In the genomic region with DNA sequence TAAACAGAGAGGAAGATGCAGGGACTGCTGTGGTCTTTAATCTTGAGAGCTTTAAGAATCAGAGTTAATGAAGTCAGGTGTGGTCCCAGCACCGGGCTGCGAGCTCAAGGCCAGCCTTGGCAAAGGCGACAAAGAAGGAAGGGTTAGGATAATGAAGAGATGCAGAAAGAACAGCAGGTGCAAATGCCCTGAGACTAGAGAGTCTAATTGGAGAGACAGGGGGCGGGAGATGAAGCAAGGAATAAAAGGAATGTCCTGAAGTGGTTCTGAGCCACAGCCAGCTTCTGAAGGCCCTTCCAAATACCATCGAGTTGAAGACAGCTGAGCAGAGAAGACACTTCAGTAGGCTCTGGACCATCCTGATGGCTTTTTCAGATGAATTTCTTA, we compare ENCODE assay signal across 8 mouse cellular contexts. TPM values are rescaled to one million over a fixed set of nuclear protein-coding genes. Genes with fewer than 3 reads are reported as not detected.
DNase-seq lines count a peak whose midpoint lies in the region; ATAC-seq and TF ChIP-seq lines count a peak whose summit lies in the region.

No protein-coding gene starts in this region.

- peak overlapping the region; percentile 93 for H3K9ac ChIP-seq in liver, embryonic 13.5 days

- peak overlapping the region; percentile 74 for H3K27ac ChIP-seq in gastrocnemius, adult 2 months
- H3K27ac ChIP-seq in forebrain, embryonic 10.5 days = peak overlapping the region; percentile 94
- H3K27ac ChIP-seq in liver, embryonic 13.5 days = peak overlapping the region; percentile 92

- peak overlapping the region; percentile 97 for H3K4me2 ChIP-seq in liver, embryonic 13.5 days

- H3K27me3 ChIP-seq in forebrain, embryonic 10.5 days (ENCODE audit: poor library complexity, severe bottlenecking) = peaks cover 17% of the 10 kb centered on the region
- no peaks in the 10 kb centered on the region for H3K27me3 ChIP-seq in liver, embryonic 13.5 days

- intact Hi-C loops in gastrocnemius, adult 2 months (cut with DNase I) = no loop called here
- intact Hi-C loops in left cerebral cortex, postnatal 10 days (cut with DNase I) = no loop called here

- 13% methylated on average over 5 of the region's 5 CpGs for WGBS in forebrain, embryonic 10.5 days
- 15% methylated on average over 5 of the region's 5 CpGs for WGBS in liver, embryonic 13.5 days (ENCODE audit: insufficient replicate concordance)

- no peak for TF ChIP-seq CTCF in gastrocnemius, adult 2 months (IDR thresholded peaks at IDR 0.05)

- no peak for ATAC-seq in liver, embryonic 13.5 days (ENCODE audit: low read depth)
- no peak for ATAC-seq in megakaryocyte progenitor cell, adult 5-6 weeks (replicated peaks; ENCODE audit: poor library complexity)

- H3K4me1 ChIP-seq in forebrain, embryonic 10.5 days = peaks cover 56% of the 10 kb centered on the region
- peaks cover 78% of the 10 kb centered on the region for H3K4me1 ChIP-seq in liver, embryonic 13.5 days (replicated peaks)

- no peaks in the 10 kb centered on the region for H3K9me3 ChIP-seq in forebrain, embryonic 10.5 days
- H3K9me3 ChIP-seq in liver, embryonic 13.5 days (replicated peaks) = no peaks in the 10 kb centered on the region

- H3K36me3 ChIP-seq in forebrain, embryonic 10.5 days (replicated peaks) = peaks cover 39% of the 10 kb centered on the region
- H3K36me3 ChIP-seq in liver, embryonic 13.5 days = peaks cover 56% of the 10 kb centered on the region

- DNase-seq in gastrocnemius, adult 2 months = no peak
- no peak for DNase-seq in gastrocnemius, postnatal 4 days (ENCODE audit: low spot score in 2 of 2)
- DNase-seq in 3T3-L1 (ENCODE audit: low read depth, low spot score) = peak; percentile 25
- no peak for DNase-seq in forebrain, embryonic 10.5 days (ENCODE audit: extremely low spot score, low spot score)
- DNase-seq in liver, embryonic 13.5 days = no peak
- DNase-seq in adrenal gland, adult 18-20 months (ENCODE audit: low spot score in 2 of 2) = no peak
- no peak for DNase-seq in left cerebral cortex, postnatal 10 days (ENCODE audit: extremely low spot score in 1 of 2, low spot score in 2 of 2)

- peak overlapping the region; percentile 75 for H3K4me3 ChIP-seq in gastrocnemius, adult 2 months
- H3K4me3 ChIP-seq in forebrain, embryonic 10.5 days = peak overlapping the region; percentile 76
- H3K4me3 ChIP-seq in liver, embryonic 13.5 days (replicated peaks) = peak overlapping the region; percentile 78

RNA-seq across cellular contexts. Expression of gene Dhrs13, which starts 0.7 kb away (rescaled TPM):
- 1 to 10 TPM in 1 of 2 experiments, under 1 TPM in 1; 0.74 to 1.1 TPM for total RNA-seq in gastrocnemius, adult 2 months (2021)
- 1 to 10 TPM; 6.2 to 7.6 TPM for total RNA-seq in gastrocnemius, postnatal 4 days (2021)
- polyA plus RNA-seq in forebrain, embryonic 10.5 days (2016; fragmentation: Nextera tagmentation; extraction: Ambion mirVana) = 14.4 and 17.1 TPM in 2 replicates
- polyA plus RNA-seq in liver, embryonic 13.5 days (2015; fragmentation: Nextera tagmentation; extraction: Ambion mirVana) = 18.2 and 19.3 TPM in 2 replicates
- total RNA-seq in adrenal gland, adult 18-20 months (2021) = 10 to 100 TPM in 1 of 2 experiments, 1 to 10 TPM in 1; 8.4 to 10.1 TPM
- 6.7 and 7.2 TPM in 2 replicates for total RNA-seq in megakaryocyte progenitor cell, adult 5-6 weeks (2015)
- total RNA-seq in megakaryocyte progenitor cell, adult 5-6 weeks (2017) = 5.6 and 9.7 TPM in 2 replicates
- total RNA-seq in left cerebral cortex, postnatal 10 days (2021) = 10 to 100 TPM; 22.6 to 24.6 TPM

RNA-seq across cellular contexts. Expression of gene Flot2, which starts 4.9 kb away (rescaled TPM):
- 10 to 100 TPM; 46.0 to 49.8 TPM for total RNA-seq in gastrocnemius, adult 2 months (2021)
- 10 to 100 TPM; 70.3 to 76.4 TPM for total RNA-seq in gastrocnemius, postnatal 4 days (2021)
- polyA plus RNA-seq in forebrain, embryonic 10.5 days (2016; fragmentation: Nextera tagmentation; extraction: Ambion mirVana) = 72.5 and 72.7 TPM in 2 replicates
- polyA plus RNA-seq in liver, embryonic 13.5 days (2015; fragmentation: Nextera tagmentation; extraction: Ambion mirVana) = 24.6 and 27.1 TPM in 2 replicates
- 10 to 100 TPM; 86.2 to 86.3 TPM for total RNA-seq in adrenal gland, adult 18-20 months (2021)
- 48.8 and 50.2 TPM in 2 replicates for total RNA-seq in megakaryocyte progenitor cell, adult 5-6 weeks (2015)
- total RNA-seq in megakaryocyte progenitor cell, adult 5-6 weeks (2017) = 71.5 and 75.5 TPM in 2 replicates
- total RNA-seq in left cerebral cortex, postnatal 10 days (2021) = 100 to 1,000 TPM; 148 TPM

RNA-seq across cellular contexts. Expression of gene Eral1, which starts 47.4 kb away (rescaled TPM):
- total RNA-seq in gastrocnemius, adult 2 months (2021) = 10 to 100 TPM; 18.8 to 26.2 TPM
- 10 to 100 TPM; 20.9 to 21.4 TPM for total RNA-seq in gastrocnemius, postnatal 4 days (2021)
- polyA plus RNA-seq in forebrain, embryonic 10.5 days (2016; fragmentation: Nextera tagmentation; extraction: Ambion mirVana) = 39.7 and 40.7 TPM in 2 replicates
- polyA plus RNA-seq in liver, embryonic 13.5 days (2015; fragmentation: Nextera tagmentation; extraction: Ambion mirVana) = 19.1 and 20.2 TPM in 2 replicates
- 10 to 100 TPM; 27.8 to 31.7 TPM for total RNA-seq in adrenal gland, adult 18-20 months (2021)
- 22.3 and 23.8 TPM in 2 replicates for total RNA-seq in megakaryocyte progenitor cell, adult 5-6 weeks (2015)
- 25.0 and 26.2 TPM in 2 replicates for total RNA-seq in megakaryocyte progenitor cell, adult 5-6 weeks (2017)
- total RNA-seq in left cerebral cortex, postnatal 10 days (2021) = 10 to 100 TPM; 16.7 to 18.5 TPM

RNA-seq across cellular contexts. Expression of gene Phf12, which starts 50.2 kb away (rescaled TPM):
- total RNA-seq in gastrocnemius, adult 2 months (2021) = 10 to 100 TPM; 15.0 to 15.8 TPM
- 10 to 100 TPM; 35.4 to 39.9 TPM for total RNA-seq in gastrocnemius, postnatal 4 days (2021)
- polyA plus RNA-seq in forebrain, embryonic 10.5 days (2016; fragmentation: Nextera tagmentation; extraction: Ambion mirVana) = 17.0 and 20.7 TPM in 2 replicates
- polyA plus RNA-seq in liver, embryonic 13.5 days (2015; fragmentation: Nextera tagmentation; extraction: Ambion mirVana) = 6.5 and 7.6 TPM in 2 replicates
- 10 to 100 TPM; 42.3 to 51.8 TPM for total RNA-seq in adrenal gland, adult 18-20 months (2021)
- total RNA-seq in megakaryocyte progenitor cell, adult 5-6 weeks (2015) = 61.8 and 64.3 TPM in 2 replicates
- total RNA-seq in megakaryocyte progenitor cell, adult 5-6 weeks (2017) = 25.9 and 28.8 TPM in 2 replicates
- 10 to 100 TPM; 48.9 to 51.4 TPM for total RNA-seq in left cerebral cortex, postnatal 10 days (2021)
